Mouse (Mus musculus) CH12.LX (cell line): Measurements from ENCODE around the gene Nsl1. TPM values are rescaled to one million over a fixed set of nuclear protein-coding genes. Genes with fewer than 3 reads are reported as not detected.

Experiments used
- DNase-seq: peaks from one replicate; pipeline ENCODE4 v3.0.0-alpha.2; 2013; ENCODE audit errors: extremely low read depth
- H3K27ac ChIP-seq: 2 replicates; pipeline ENCODE4 v1.5.1; 2012; ENCODE audit warnings: low read depth, mild to moderate bottlenecking, control low read depth, moderate library complexity; ENCODE audit not compliant: insufficient read depth
- H3K27me3 ChIP-seq: replicated peaks from 2 replicates; pipeline ENCODE3; 2012; ENCODE audit warnings: inconsistent platforms
- H3K36me3 ChIP-seq, 2 experiments: replicated peaks in 1 of 2; 2 replicates each; pipeline versions ENCODE3 to v1.6.1; 2012; ENCODE audit warnings: inconsistent platforms in 1 of 2, low read length in 1 of 2, mild to moderate bottlenecking in 1 of 2, mixed read lengths in 1 of 2, moderate library complexity in 1 of 2; ENCODE audit not compliant: control insufficient read depth in 1 of 2, insufficient read depth in 1 of 2
- H3K4me1 ChIP-seq, 2 experiments: 2 replicates each; pipeline ENCODE4 v1.6.1; 2012; ENCODE audit warnings: inconsistent platforms in 1 of 2, moderate library complexity in 1 of 2; ENCODE audit not compliant: insufficient read depth in 2 of 2, control insufficient read depth in 1 of 2
- H3K4me2 ChIP-seq: 2 replicates; pipeline ENCODE4 v1.6.1; 2012; ENCODE audit warnings: low read depth, mild to moderate bottlenecking, control low read depth; ENCODE audit not compliant: poor library complexity, insufficient read depth, severe bottlenecking
- H3K4me3 ChIP-seq, 3 experiments: fragments of 150-350 bp in 1 of 3; sonication (generic) in 1 of 3; replicated peaks in 1 of 3; 2 replicates each; pipeline versions ENCODE3 to v1.5.1; 2011 to 2012; ENCODE audit warnings: low read depth in 2 of 3, low read length in 2 of 3, mild to moderate bottlenecking in 2 of 3, moderate library complexity in 2 of 3, control low read depth in 1 of 3, improper control_type of control experiment in 1 of 3, inconsistent platforms in 1 of 3, mixed read lengths in 1 of 3; ENCODE audit not compliant: poor library complexity in 1 of 3
- H3K79me2 ChIP-seq: replicated peaks from 2 replicates; pipeline ENCODE4 v1.6.1; 2012; ENCODE audit warnings: mild to moderate bottlenecking, moderate library complexity; ENCODE audit not compliant: control insufficient read depth, poor library complexity, insufficient read depth, severe bottlenecking; ENCODE audit errors: extremely low read depth
- H3K9ac ChIP-seq: 2 replicates; pipeline ENCODE4 v1.6.1; 2012; ENCODE audit warnings: low read depth, mild to moderate bottlenecking, control low read depth, moderate library complexity; ENCODE audit not compliant: insufficient read depth
- H3K9me3 ChIP-seq: replicated peaks from 2 replicates; pipeline ENCODE3; 2012; ENCODE audit warnings: low read length, inconsistent platforms, mixed read lengths
- BHLHE40 ChIP-seq: IDR thresholded peaks from 2 replicates; pipeline ENCODE4 v1.6.1; 2011; ENCODE audit warnings: mild to moderate bottlenecking, low read depth, low read length, improper control_type of control experiment
- CHD1 ChIP-seq: IDR thresholded peaks from 2 replicates; pipeline ENCODE4 v1.6.1; 2012; ENCODE audit warnings: low read depth, low read length, improper control_type of control experiment, inconsistent platforms
- CHD2 ChIP-seq: IDR thresholded peaks from 2 replicates; pipeline ENCODE4 v1.6.1; 2011; ENCODE audit warnings: low read length, improper control_type of control experiment
- CTCF ChIP-seq, 2 experiments: IDR thresholded peaks in 1 of 2; conservative IDR thresholded peaks in 1 of 2; 2 replicates each; pipeline ENCODE4 v1.5.1; 2011 to 2012; ENCODE audit warnings: low read depth in 2 of 2, low read length in 2 of 2, improper control_type of control experiment in 1 of 2, inconsistent platforms in 1 of 2, mild to moderate bottlenecking in 1 of 2, moderate library complexity in 1 of 2
- E2F4 ChIP-seq: IDR thresholded peaks from 2 replicates; pipeline ENCODE4 v1.6.1; 2011; ENCODE audit warnings: low read depth, low read length, improper control_type of control experiment; ENCODE audit not compliant: insufficient replicate concordance
- ELF1 ChIP-seq: IDR thresholded peaks from 2 replicates; pipeline ENCODE4 v1.6.1; 2014; ENCODE audit warnings: low read depth, mild to moderate bottlenecking, inconsistent platforms, low read length, improper control_type of control experiment
- EP300 ChIP-seq: IDR thresholded peaks from 2 replicates; pipeline ENCODE4 v1.6.1; 2011; ENCODE audit warnings: low read length, improper control_type of control experiment
- ETS1 ChIP-seq: conservative IDR thresholded peaks from 2 replicates; pipeline ENCODE4 v1.6.1; 2012; ENCODE audit warnings: low read depth, mild to moderate bottlenecking, inconsistent platforms, low read length, improper control_type of control experiment, moderate library complexity
- HCFC1 ChIP-seq: IDR thresholded peaks from 2 replicates; pipeline ENCODE4 v1.6.1; 2012; ENCODE audit warnings: low read depth, mild to moderate bottlenecking, inconsistent platforms, low read length, improper control_type of control experiment
- IRF4 ChIP-seq: IDR thresholded peaks from 2 replicates; pipeline ENCODE4 v1.6.1; 2014; ENCODE audit warnings: low read depth, mild to moderate bottlenecking, inconsistent platforms, low read length, improper control_type of control experiment
- JUN ChIP-seq: IDR thresholded peaks from 2 replicates; pipeline ENCODE4 v1.6.1; 2011; ENCODE audit warnings: low read depth, mild to moderate bottlenecking, low read length, improper control_type of control experiment, moderate library complexity; ENCODE audit not compliant: insufficient read depth
- KAT2A ChIP-seq: IDR thresholded peaks from 2 replicates; pipeline ENCODE4 v1.6.1; 2012; ENCODE audit warnings: low read length, improper control_type of control experiment, inconsistent platforms; ENCODE audit not compliant: insufficient replicate concordance
- MAX ChIP-seq: IDR thresholded peaks from 2 replicates; pipeline ENCODE4 v1.6.1; 2011; ENCODE audit warnings: low read length, improper control_type of control experiment
- MAZ ChIP-seq: IDR thresholded peaks from 2 replicates; pipeline ENCODE4 v1.6.1; 2012; ENCODE audit warnings: low read depth, mild to moderate bottlenecking, inconsistent platforms, low read length, improper control_type of control experiment, moderate library complexity
- MEF2A ChIP-seq: IDR thresholded peaks from 2 replicates; pipeline ENCODE4 v1.6.1; 2014; ENCODE audit warnings: low read depth, mild to moderate bottlenecking, inconsistent platforms, low read length, improper control_type of control experiment, borderline replicate concordance
- MXI1 ChIP-seq: IDR thresholded peaks from 2 replicates; pipeline ENCODE4 v1.6.1; 2011; ENCODE audit warnings: mild to moderate bottlenecking, low read depth, low read length, improper control_type of control experiment
- MYC ChIP-seq: IDR thresholded peaks from 2 replicates; pipeline ENCODE4 v1.6.1; 2011; ENCODE audit warnings: low read depth, mild to moderate bottlenecking, improper control_type of control experiment, low read length
- NELFE ChIP-seq: IDR thresholded peaks from 2 replicates; pipeline ENCODE4 v1.6.1; 2011; ENCODE audit warnings: low read depth, low read length, improper control_type of control experiment
- NRF1 ChIP-seq: IDR thresholded peaks from 2 replicates; pipeline ENCODE4 v1.6.1; 2014; ENCODE audit warnings: low read depth, mild to moderate bottlenecking, inconsistent platforms, low read length, improper control_type of control experiment, moderate library complexity
- POLR2AphosphoS2 ChIP-seq: IDR thresholded peaks from 2 replicates; pipeline ENCODE4 v1.6.1; 2011; ENCODE audit warnings: low read depth, low read length, improper control_type of control experiment
- RAD21 ChIP-seq: IDR thresholded peaks from 2 replicates; pipeline ENCODE4 v1.6.1; 2011; ENCODE audit warnings: low read depth, mild to moderate bottlenecking, low read length, improper control_type of control experiment, moderate library complexity
- SIN3A ChIP-seq: IDR thresholded peaks from 2 replicates; pipeline ENCODE4 v1.6.1; 2012; ENCODE audit warnings: low read length, improper control_type of control experiment, inconsistent platforms
- SMC3 ChIP-seq: IDR thresholded peaks from 2 replicates; pipeline ENCODE4 v1.6.1; 2011; ENCODE audit warnings: low read depth, low read length, improper control_type of control experiment
- TBP ChIP-seq: conservative IDR thresholded peaks from 2 replicates; pipeline ENCODE4 v1.6.1; 2011; ENCODE audit warnings: low read depth, low read length, improper control_type of control experiment
- TCF12 ChIP-seq: IDR thresholded peaks from 2 replicates; pipeline ENCODE4 v1.6.1; 2014; ENCODE audit warnings: low read depth, mild to moderate bottlenecking, inconsistent platforms, low read length, improper control_type of control experiment
- UBTF ChIP-seq: IDR thresholded peaks from 2 replicates; pipeline ENCODE4 v1.6.1; 2012; ENCODE audit warnings: low read depth, mild to moderate bottlenecking, inconsistent platforms, low read length, improper control_type of control experiment, moderate library complexity
- USF1 ChIP-seq: IDR thresholded peaks from 2 replicates; pipeline ENCODE4 v1.6.1; 2014; ENCODE audit warnings: low read depth, mild to moderate bottlenecking, inconsistent platforms, low read length, improper control_type of control experiment
- USF2 ChIP-seq: conservative IDR thresholded peaks from 2 replicates; pipeline ENCODE4 v1.6.1; 2011; ENCODE audit warnings: low read depth, low read length, improper control_type of control experiment
- ZKSCAN1 ChIP-seq: IDR thresholded peaks from 2 replicates; pipeline ENCODE4 v1.6.1; 2012; ENCODE audit warnings: low read depth, inconsistent platforms, low read length, improper control_type of control experiment, borderline replicate concordance
- ZNF384 ChIP-seq: IDR thresholded peaks from 2 replicates; pipeline ENCODE4 v1.6.1; 2012; ENCODE audit warnings: low read depth, low read length, improper control_type of control experiment, inconsistent platforms
- dilution Hi-C: fragments of 300-500 bp; cut with MboI; formaldehyde crosslinking; loops from 2 replicates; pipeline ENCODE4 v1.14.3; 2020; ENCODE audit warnings: low sequenced_read_pairs; ENCODE audit not compliant: extremely low pct_unique_long_range_greater_than_20kb, extremely low pct_ligation_motif_present
- in situ Hi-C: fragments of 300-500 bp; cut with MboI; formaldehyde crosslinking; loops from 3 replicates; pipeline ENCODE4 v1.14.3; 2019; ENCODE audit warnings: low sequenced_read_pairs, low pct_ligation_motif_present, low pct_unique_long_range_greater_than_20kb, mixed read lengths
- polyA plus RNA-seq: library from polyadenylated mRNA; unstranded; fragments of >175 nt; gene quantifications from 2 replicates; pipeline ENCODE4 v1.2.1, GENCODE M21; 2012; ENCODE audit warnings: low read depth; ENCODE audit not compliant: insufficient read length
- total RNA-seq, 2 experiments: library from RNA; depleted of rRNA; stranded (reverse); fragments of 300-350 nt in 1 of 2; fragments of >200 nt in 1 of 2; gene quantifications; 2 replicates each; pipeline ENCODE4 v1.2.3; 2012 to 2014

Nsl1 gene
- total and polyA plus RNA-seq, 3 experiments: 16.0 to 27.1 (median 17.4) TPM

- peak; percentile 73 for DNase-seq
- peak overlapping the region; percentile 15; the same call in 1 of the 2 replicates for H3K9ac ChIP-seq
- no peak for TF ChIP-seq NRF1
- TF ChIP-seq E2F4: no peak
- no peak for TF ChIP-seq KAT2A
- peak; percentile 75 for TF ChIP-seq CHD2
- TF ChIP-seq EP300: peak; percentile 62
- TF ChIP-seq USF2: peak; percentile 78
- TF ChIP-seq MAX: peak; percentile 85
- peak; percentile 43; the same call in 1 of the 2 replicates for TF ChIP-seq TCF12
- 0 out of 2 replicates have a peak, but pooled peaks have one; percentile 46 for TF ChIP-seq MAZ
- 0 out of 2 replicates have a peak, but pooled peaks have one; percentile 36 for TF ChIP-seq MXI1
- TF ChIP-seq ETS1: peak; percentile 55
- TF ChIP-seq SIN3A: peak; percentile 77
- TF ChIP-seq HCFC1: 0 out of 2 replicates have a peak, but pooled peaks have one; percentile 14
- peak; percentile 93 for TF ChIP-seq BHLHE40
- TF ChIP-seq USF1: peak; percentile 84
- 0 out of 2 replicates have a peak, but pooled peaks have one; percentile 34 for TF ChIP-seq UBTF
- peak; percentile 19; the same call in 1 of the 2 replicates for TF ChIP-seq MEF2A
- peak; percentile 59; the same call in 1 of the 2 replicates for TF ChIP-seq ELF1
- TF ChIP-seq TBP: no peak
- TF ChIP-seq IRF4: peak; percentile 78
- H3K4me2 ChIP-seq: peak overlapping the region; percentile 58
- no peak overlapping the region for H3K4me3 ChIP-seq
- peaks cover 12 to 33% of the 10 kb centered on the region in 2 experiments for H3K36me3 ChIP-seq
- dilution Hi-C loops (no loop called here), in situ Hi-C loops (loop anchor here (25.0 kb wide), 1 partner anchor 701 kb away; the partner anchor contains the start of gene Nek2)
- H3K27ac ChIP-seq: peak overlapping the region; percentile 76
- H3K27me3 ChIP-seq: no peaks in the 10 kb centered on the region
- no peaks in the 10 kb centered on the region for H3K9me3 ChIP-seq
- no peaks in the 10 kb centered on the region for H3K79me2 ChIP-seq
- peaks cover 41 to 71% of the 10 kb centered on the region in 2 experiments for H3K4me1 ChIP-seq
Observed at GRCm38 (mm10) chr1:191111146-191111545, 48.3 kb downstream of the Nsl1 start.

GRCm38 (mm10) chr1:191114868-191115267 lies 52.1 kb downstream of the Nsl1 start:
- Histone ChIP-seq H3K4me3 (peak overlapping the region in 1 of 3 experiments; percentile 9), H3K27ac (peak overlapping the region; percentile 47), H3K4me1 (peaks cover 39 to 78% of the 10 kb centered on the region in 2 experiments), H3K27me3 (no peaks in the 10 kb centered on the region), H3K36me3 (peaks cover 0 to 2% of the 10 kb centered on the region in 2 experiments), H3K79me2 (no peaks in the 10 kb centered on the region), H3K9ac (peak overlapping the region; percentile 11; the same call in 1 of the 2 replicates), H3K4me2 (peak overlapping the region; percentile 24), H3K9me3 (no peaks in the 10 kb centered on the region)
- in situ Hi-C loops: loop anchor here (25.0 kb wide), 1 partner anchor 697 kb away; the partner anchor contains the start of gene Nek2
- DNase-seq: peak; percentile 90
- dilution Hi-C loops: no loop called here
- TF ChIP-seq MYC (peak; percentile 72; the same call in 1 of the 2 replicates), CHD1 (no peak), E2F4 (no peak), MEF2A (peak; percentile 71), USF1 (no peak), RAD21 (peak; percentile 3), ETS1 (peak; percentile 73), ZKSCAN1 (no peak), TCF12 (peak; percentile 70), BHLHE40 (peak; percentile 73), POLR2AphosphoS2 (no peak), HCFC1 (no peak), CTCF (conservative IDR thresholded peaks at IDR 0.05 in 1 of 2, IDR thresholded peaks at IDR 0.05 in 1 of 2; ENCODE audit: low read depth in 2 of 2, low read length in 2 of 2) (no peak), NRF1 (no peak), NELFE (no peak), SMC3 (no peak), ZNF384 (no peak), EP300 (peak; percentile 83), JUN (peak; percentile 62), TBP (peak; percentile 33; the same call in 1 of the 2 replicates), UBTF (no peak)
